Mouse (Mus musculus) heart, embryonic 11.5 days (tissue): ENCODE results near the gene Dock9. TPM values are rescaled to one million over a fixed set of nuclear protein-coding genes. Genes with fewer than 3 reads are reported as not detected.

Experiments used
- ATAC-seq: fragments of 200-750 bp; cut with Nextera tagmentation; replicated peaks from 2 replicates; pipeline ENCODE4 v1.8.0; 2017; ENCODE audit warnings: moderate library complexity; ENCODE audit not compliant: insufficient number of reproducible peaks, low FRiP score, low TSS enrichment
- H3K27ac ChIP-seq: fragments of 300-500 bp; sonication (generic); 2 replicates; pipeline ENCODE4 v1.5.1; 2014; ENCODE audit warnings: mild to moderate bottlenecking, low read depth, low read length
- H3K27me3 ChIP-seq: fragments of 300-500 bp; sonication (generic); 2 replicates; pipeline ENCODE4 v1.6.1; 2014; ENCODE audit warnings: mild to moderate bottlenecking, low read length, mixed read lengths; ENCODE audit not compliant: control insufficient read depth, insufficient read depth
- H3K36me3 ChIP-seq: fragments of 300-500 bp; sonication (generic); 2 replicates; pipeline ENCODE4 v1.6.1; 2014; ENCODE audit warnings: mild to moderate bottlenecking, low read length, moderate library complexity, mixed read lengths; ENCODE audit not compliant: control insufficient read depth, insufficient read depth
- H3K4me1 ChIP-seq: fragments of 300-500 bp; sonication (generic); 2 replicates; pipeline ENCODE4 v1.6.1; 2014; ENCODE audit warnings: low read length; ENCODE audit not compliant: control insufficient read depth, insufficient read depth
- H3K4me2 ChIP-seq: fragments of 300-500 bp; sonication (generic); 2 replicates; pipeline ENCODE4 v1.6.1; 2014; ENCODE audit warnings: mild to moderate bottlenecking, moderate library complexity
- H3K4me3 ChIP-seq: fragments of 300-500 bp; sonication (generic); 2 replicates; pipeline ENCODE4 v1.5.1; 2014; ENCODE audit warnings: low read depth, low read length
- H3K9ac ChIP-seq: fragments of 300-500 bp; sonication (generic); 2 replicates; pipeline ENCODE4 v1.6.1; 2014; ENCODE audit warnings: mild to moderate bottlenecking, low read depth, low read length, moderate library complexity
- H3K9me3 ChIP-seq: fragments of 300-500 bp; sonication (generic); replicated peaks from 2 replicates; pipeline ENCODE4 v1.6.1; 2016; ENCODE audit warnings: low read length; ENCODE audit not compliant: control insufficient read depth
- WGBS: fragments of 180-500 bp; shearing (Covaris S2); extraction: QIAGEN DNeasy Blood & Tissue Kit; methylation state at CpG from one replicate; pipeline ENCODE4 v1.1.7; 2014; ENCODE audit not compliant: insufficient replicate concordance; 5-methylcytosine and 5-hydroxymethylcytosine counted together
- polyA plus RNA-seq: library from polyadenylated mRNA; unstranded; fragments of >200 nt; fragmentation: Nextera tagmentation; extraction: Ambion mirVana; gene quantifications from 2 replicates; pipeline ENCODE4 v1.2.1, GENCODE M21; 2014

The Dock9 gene
- polyA plus RNA-seq, 1 experiment from 2014 or later, result 6.7 TPM

DNA sequence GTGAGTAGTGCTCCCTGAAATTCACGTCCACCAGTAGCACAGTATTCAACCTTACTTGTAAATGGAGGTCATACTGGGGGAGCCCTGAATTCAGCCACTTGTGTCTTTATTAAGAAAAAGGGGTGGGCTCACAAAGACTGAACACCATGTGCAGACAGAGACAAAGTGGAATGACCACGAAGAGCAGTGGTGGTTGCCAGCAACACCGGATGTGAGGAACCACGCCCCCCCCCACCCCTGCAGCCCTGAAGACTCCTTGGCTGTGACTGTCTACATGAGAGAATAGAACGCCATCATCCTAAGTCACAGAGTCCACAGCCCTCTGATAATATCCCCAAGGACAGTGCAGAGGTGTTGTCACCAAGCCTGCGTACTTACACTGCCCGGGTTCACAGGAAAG lies 191.2 kb downstream of the Dock9 start:
- no peaks in the 10 kb centered on the region for H3K27me3 ChIP-seq
- H3K36me3 ChIP-seq, result no peaks in the 10 kb centered on the region
- H3K4me1 ChIP-seq, result peaks cover 15% of the 10 kb centered on the region; the same call in 1 of the 2 replicates
- WGBS, result 60% methylated on average over 7 of the region's 7 CpGs
- ATAC-seq, result no peak
- no peak overlapping the region for H3K4me3 ChIP-seq
- no peak overlapping the region for H3K4me2 ChIP-seq
- no peak overlapping the region for H3K9ac ChIP-seq
- H3K9me3 ChIP-seq, result no peaks in the 10 kb centered on the region
- no peak overlapping the region for H3K27ac ChIP-seq

DNA sequence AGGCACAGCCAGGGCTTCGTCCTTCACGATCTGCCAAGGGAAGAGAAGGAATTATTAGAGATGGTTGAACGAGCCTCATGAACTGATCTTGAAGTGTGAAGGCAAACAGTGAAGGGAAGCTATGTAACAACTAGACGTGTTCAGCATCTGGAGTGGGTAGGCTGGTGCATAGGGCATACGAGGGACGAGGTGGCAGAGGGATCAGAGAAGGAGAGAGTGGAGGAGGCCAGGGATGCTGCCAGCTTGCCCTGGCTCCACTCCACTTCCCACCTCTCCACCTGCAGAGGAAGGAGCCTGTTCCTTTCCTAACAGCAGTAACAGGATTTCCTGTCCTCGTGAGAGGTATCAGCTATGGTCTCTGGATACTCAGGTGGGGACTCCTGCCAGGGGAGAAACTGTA lies 192.4 kb downstream of the Dock9 start:
- H3K4me2 ChIP-seq, result no peak overlapping the region
- no peaks in the 10 kb centered on the region for H3K9me3 ChIP-seq
- H3K4me3 ChIP-seq, result no peak overlapping the region
- H3K27ac ChIP-seq, result no peak overlapping the region
- ATAC-seq, result no peak
- H3K36me3 ChIP-seq, result no peaks in the 10 kb centered on the region
- H3K4me1 ChIP-seq, result peaks cover 14% of the 10 kb centered on the region; the same call in 1 of the 2 replicates
- WGBS, result 82% methylated on average over 7 of the region's 7 CpGs
- H3K9ac ChIP-seq, result no peak overlapping the region
- H3K27me3 ChIP-seq, result no peaks in the 10 kb centered on the region

DNA sequence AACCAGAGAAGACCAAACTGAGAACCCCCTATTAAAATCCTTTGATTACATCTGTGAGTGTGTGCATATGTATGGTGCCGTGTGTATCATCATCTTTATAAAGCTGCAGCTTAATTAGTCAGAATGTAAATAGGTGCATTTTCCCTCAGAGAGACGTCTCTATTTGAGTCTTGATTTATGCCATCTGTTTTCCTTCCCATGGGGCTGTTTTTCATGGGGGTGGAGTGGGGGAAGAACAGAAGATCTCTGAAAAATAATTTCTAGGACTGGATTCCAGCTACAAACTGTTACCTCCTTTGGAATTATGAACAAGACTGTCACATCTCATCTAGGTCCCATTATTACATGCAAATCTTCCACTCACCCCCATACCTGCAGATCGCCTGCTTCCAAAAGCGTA lies 193.1 kb downstream of the Dock9 start:
- no peak overlapping the region for H3K4me3 ChIP-seq
- H3K27ac ChIP-seq, result no peak overlapping the region
- ATAC-seq, result no peak
- no peak overlapping the region for H3K9ac ChIP-seq
- no peaks in the 10 kb centered on the region for H3K27me3 ChIP-seq
- no peaks in the 10 kb centered on the region for H3K9me3 ChIP-seq
- H3K4me2 ChIP-seq, result no peak overlapping the region
- peaks cover 14% of the 10 kb centered on the region; the same call in 1 of the 2 replicates for H3K4me1 ChIP-seq
- H3K36me3 ChIP-seq, result no peaks in the 10 kb centered on the region
- WGBS, result 81% methylated on average over 4 of the region's 4 CpGs

DNA sequence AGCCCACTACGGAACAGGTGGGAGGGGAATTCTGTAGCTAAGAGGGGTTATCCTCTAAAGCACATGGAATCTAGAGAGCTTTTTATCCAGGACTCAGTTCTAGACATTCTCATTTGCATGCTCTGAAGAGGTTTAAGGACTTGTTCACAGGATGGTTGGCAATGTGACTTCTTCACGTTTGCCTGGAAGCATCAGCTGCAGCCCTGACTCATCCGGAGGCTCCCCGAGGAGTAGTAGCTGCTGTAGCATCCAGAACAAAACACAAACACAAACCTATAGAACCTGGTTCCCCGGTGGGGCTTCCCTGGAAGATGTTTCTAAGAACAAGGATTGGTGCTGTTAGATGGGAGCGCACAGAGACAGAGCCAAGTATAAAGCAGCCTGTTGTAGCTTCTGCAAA lies 195.0 kb downstream of the Dock9 start:
- Histone ChIP-seq H3K4me1 (peaks cover 8% of the 10 kb centered on the region; the same call in 1 of the 2 replicates), H3K4me3 (no peak overlapping the region), H3K36me3 (no peaks in the 10 kb centered on the region), H3K4me2 (no peak overlapping the region), H3K9me3 (no peaks in the 10 kb centered on the region), H3K9ac (no peak overlapping the region), H3K27me3 (no peaks in the 10 kb centered on the region), H3K27ac (no peak overlapping the region)
- ATAC-seq, result no peak
- WGBS, result 76% methylated on average over 6 of the region's 6 CpGs

DNA sequence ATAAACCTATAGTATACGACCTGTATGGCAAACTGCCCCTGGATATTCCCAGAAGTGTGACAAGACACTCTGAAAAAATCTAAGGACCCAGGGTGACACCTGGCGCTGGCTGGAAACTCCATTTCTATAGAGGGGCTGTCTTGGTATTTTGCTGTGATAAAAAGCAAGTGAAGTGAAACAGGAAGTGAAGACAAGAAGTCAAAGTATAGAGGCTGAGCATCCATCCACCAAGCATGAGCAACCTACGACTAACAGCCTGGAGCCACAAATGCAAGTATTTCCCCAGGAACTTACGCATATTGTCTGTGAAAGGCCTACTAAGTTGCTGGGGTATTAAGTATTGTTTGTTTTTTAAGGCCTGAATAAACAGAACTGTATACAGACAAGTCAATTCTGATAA lies 197.1 kb downstream of the Dock9 start:
- no peak for ATAC-seq
- WGBS, result 82% methylated on average over 4 of the region's 4 CpGs
- Histone ChIP-seq H3K9me3 (no peaks in the 10 kb centered on the region), H3K4me1 (no peaks in the 10 kb centered on the region), H3K27ac (no peak overlapping the region), H3K4me3 (no peak overlapping the region), H3K9ac (no peak overlapping the region), H3K4me2 (no peak overlapping the region), H3K36me3 (no peaks in the 10 kb centered on the region), H3K27me3 (no peaks in the 10 kb centered on the region)

DNA sequence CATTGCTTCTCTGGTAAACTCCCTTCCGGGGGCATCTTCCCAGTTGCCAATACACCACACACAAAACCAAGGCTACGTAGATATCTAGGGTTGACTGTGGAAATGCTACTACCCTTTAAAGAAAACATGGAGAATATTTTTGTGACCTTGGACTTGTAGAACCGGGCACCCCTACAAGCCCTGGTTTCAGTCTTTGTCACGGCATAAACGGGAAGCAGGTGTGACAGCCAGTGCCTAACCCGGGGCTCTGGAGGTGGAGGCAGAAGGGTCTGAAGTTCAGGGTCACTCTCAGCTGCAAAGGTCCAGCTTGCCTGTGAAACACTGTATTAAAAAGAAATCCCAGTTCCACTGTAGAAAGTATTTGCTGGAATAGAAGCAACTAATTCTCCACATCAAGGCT lies 200.6 kb downstream of the Dock9 start:
- 74% methylated on average over 6 of the region's 6 CpGs for WGBS
- Histone ChIP-seq H3K27me3 (no peaks in the 10 kb centered on the region), H3K27ac (no peak overlapping the region), H3K9ac (no peak overlapping the region), H3K4me1 (peaks cover 16% of the 10 kb centered on the region), H3K9me3 (no peaks in the 10 kb centered on the region), H3K4me3 (no peak overlapping the region), H3K4me2 (no peak overlapping the region), H3K36me3 (no peaks in the 10 kb centered on the region)
- no peak for ATAC-seq

DNA sequence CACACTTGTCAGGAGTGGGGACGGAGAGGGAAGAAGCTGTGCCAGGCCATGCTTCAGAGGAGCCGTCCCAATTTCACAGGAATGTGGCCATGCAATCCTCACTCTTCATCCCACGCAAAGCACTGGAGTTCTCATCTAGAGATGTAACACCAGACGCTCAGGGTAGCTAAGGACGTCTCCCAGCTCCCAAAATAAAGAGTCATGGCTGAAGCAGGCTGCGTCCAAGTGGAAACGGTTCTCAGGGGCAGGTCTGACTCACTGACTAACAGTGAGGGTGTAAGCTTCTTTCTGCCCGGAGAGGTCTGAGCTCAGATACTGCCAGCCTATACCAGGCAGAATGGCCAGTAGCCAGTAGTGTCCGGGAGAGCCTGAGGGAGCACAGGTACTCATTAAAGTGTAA lies 201.0 kb downstream of the Dock9 start:
- Histone ChIP-seq H3K27ac (no peak overlapping the region), H3K36me3 (no peaks in the 10 kb centered on the region), H3K9ac (no peak overlapping the region), H3K4me3 (no peak overlapping the region), H3K27me3 (no peaks in the 10 kb centered on the region), H3K4me2 (no peak overlapping the region), H3K9me3 (no peaks in the 10 kb centered on the region), H3K4me1 (peaks cover 16% of the 10 kb centered on the region)
- 74% methylated on average over 9 of the region's 9 CpGs for WGBS
- ATAC-seq, result no peak

DNA sequence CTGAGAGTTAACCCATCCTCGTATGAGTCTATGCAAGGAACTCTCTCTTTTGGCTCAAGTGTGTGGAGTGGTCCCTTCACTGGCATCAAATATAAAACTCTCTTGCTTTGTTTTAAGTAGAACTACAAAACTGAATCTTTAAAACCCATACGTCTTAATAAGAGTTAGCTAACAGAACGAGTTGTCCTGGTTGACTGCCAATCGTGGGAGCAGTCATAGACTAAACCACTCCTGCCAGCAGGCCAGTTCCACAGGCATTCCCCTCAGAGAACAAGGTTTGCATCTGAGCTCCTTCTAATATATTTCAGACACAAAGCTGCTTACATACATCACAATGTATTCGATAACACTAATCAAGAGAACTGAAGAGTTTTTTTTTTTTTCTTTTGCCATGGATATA lies 203.0 kb downstream of the Dock9 start:
- H3K9me3 ChIP-seq, result no peaks in the 10 kb centered on the region
- no peak overlapping the region for H3K4me2 ChIP-seq
- H3K27ac ChIP-seq, result no peak overlapping the region
- no peaks in the 10 kb centered on the region for H3K36me3 ChIP-seq
- no peak for ATAC-seq
- H3K4me1 ChIP-seq, result peaks cover 16% of the 10 kb centered on the region
- no peak overlapping the region for H3K9ac ChIP-seq
- H3K4me3 ChIP-seq, result no peak overlapping the region
- 85% methylated on average over 5 of the region's 5 CpGs for whole genome bisulfite sequencing
- H3K27me3 ChIP-seq, result no peaks in the 10 kb centered on the region

DNA sequence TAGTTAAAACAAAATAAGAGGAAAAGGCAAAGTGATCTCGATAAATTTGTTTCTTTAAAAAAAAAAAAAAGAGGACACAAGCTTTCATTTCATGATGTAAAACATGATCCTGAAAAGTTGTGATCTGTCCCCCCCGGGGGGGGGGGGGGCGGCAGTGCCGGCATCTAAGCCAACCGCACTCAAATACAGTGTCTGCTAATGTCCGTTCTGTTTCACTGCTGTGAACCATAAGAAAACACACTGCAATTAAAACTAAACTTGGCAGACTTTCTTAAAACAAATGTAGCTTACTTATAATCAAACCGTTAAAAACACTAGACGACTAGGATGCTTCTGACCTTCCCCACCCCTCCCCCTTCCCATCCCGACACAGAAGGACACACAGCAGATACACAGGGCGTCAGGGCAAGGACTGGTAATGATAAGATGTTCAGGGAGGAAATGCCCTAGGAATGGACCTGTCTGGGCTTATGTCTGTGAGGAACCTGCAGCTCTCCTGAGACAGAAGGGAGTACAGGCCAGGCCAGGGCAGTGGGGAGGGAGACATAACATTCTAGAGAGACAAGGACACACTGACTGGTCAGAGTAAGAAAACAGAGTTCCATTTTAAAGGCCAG lies 204.2 kb downstream of the Dock9 start:
- Histone ChIP-seq H3K27ac (peak overlapping the region; percentile 41; the same call in 1 of the 2 replicates), H3K4me3 (no peak overlapping the region), H3K27me3 (no peaks in the 10 kb centered on the region), H3K4me1 (peaks cover 19% of the 10 kb centered on the region), H3K36me3 (no peaks in the 10 kb centered on the region), H3K9ac (no peak overlapping the region), H3K9me3 (no peaks in the 10 kb centered on the region), H3K4me2 (no peak overlapping the region; the same call in 1 of the 2 replicates)
- no peak for ATAC-seq
- 37% methylated on average over 10 of the region's 10 CpGs for WGBS
